Mouse (Mus musculus): ENCODE measurements around the gene Tdgf1. TPM values are rescaled to one million over a fixed set of nuclear protein-coding genes. Genes with fewer than 3 reads are reported as not detected.

The Tdgf1 gene
- total RNA-seq, 2 experiments from 2014 or later, result not detected

- no peak overlapping the region for H3K27ac ChIP-seq
- no peak for DNase-seq
- intact Hi-C loops (cut with DNase I), result loop anchor here (10.0 kb wide), 1 partner anchor 300 kb away; no protein-coding TSS in a partner anchor
- no peak overlapping the region for H3K4me3 ChIP-seq
- no peak for TF ChIP-seq CTCF (IDR thresholded peaks at IDR 0.05)
Measured at GRCm38 (mm10) chr9:110965062-110965909, 19.3 kb upstream of the Tdgf1 start.

- DNase-seq, result peak; percentile 40
- TF ChIP-seq CTCF (IDR thresholded peaks at IDR 0.05), result no peak
- H3K27ac ChIP-seq, result no peak overlapping the region
Measured at GRCm38 (mm10) chr9:110963566-110964115, 17.7 kb upstream of the Tdgf1 start.

GRCm38 (mm10) chr9:110961386-110961785 lies 15.4 kb upstream of the Tdgf1 start:
- no peak for TF ChIP-seq CTCF (IDR thresholded peaks at IDR 0.05)
- no peak for DNase-seq
- H3K27ac ChIP-seq, result no peak overlapping the region
- intact Hi-C loops (cut with DNase I), result loop anchor here (10.0 kb wide), 1 partner anchor 303 kb away; no protein-coding TSS in a partner anchor
- no peak overlapping the region for H3K4me3 ChIP-seq

More at GRCm38 (mm10) chr9:110963566-110964115, 17.7 kb upstream of the Tdgf1 start:
- intact Hi-C loops (cut with DNase I), result loop anchor here (10.0 kb wide), 1 partner anchor 301 kb away; no protein-coding TSS in a partner anchor
- no peak overlapping the region for H3K4me3 ChIP-seq

- Histone ChIP-seq H3K4me3 (no peak overlapping the region), H3K27ac (no peak overlapping the region)
- intact Hi-C loops (cut with DNase I), result loop anchor here (10.0 kb wide), 1 partner anchor 304 kb away; no protein-coding TSS in a partner anchor
- DNase-seq, result no peak
- TF ChIP-seq CTCF (IDR thresholded peaks at IDR 0.05), result no peak
Measured at GRCm38 (mm10) chr9:110960230-110961149, 14.5 kb upstream of the Tdgf1 start.

GRCm38 (mm10) chr9:110959669-110960068 lies 13.7 kb upstream of the Tdgf1 start:
- intact Hi-C loops (cut with DNase I), result loop anchor here (10.0 kb wide), 1 partner anchor 305 kb away; no protein-coding TSS in a partner anchor
- no peak for DNase-seq
- no peak for TF ChIP-seq CTCF (IDR thresholded peaks at IDR 0.05)
- no peak overlapping the region for H3K4me3 ChIP-seq
- H3K27ac ChIP-seq, result no peak overlapping the region

GRCm38 (mm10) chr9:110955962-110956361 lies 10.0 kb upstream of the Tdgf1 start:
- DNase-seq, result peak; percentile 36
- TF ChIP-seq CTCF (IDR thresholded peaks at IDR 0.05), result no peak
- peak overlapping the region; percentile 95 for H3K27ac ChIP-seq
- intact Hi-C loops (cut with DNase I), result loop anchor here (2.0 kb wide), 1 partner anchor 33 kb away; no protein-coding TSS in a partner anchor
- peak overlapping the region; percentile 78 for H3K4me3 ChIP-seq

- peak overlapping the region; percentile 95 for H3K27ac ChIP-seq
- peak; percentile 43 for DNase-seq
- intact Hi-C loops (cut with DNase I), result loop anchor here (2.0 to 5.0 kb wide), 2 partner anchors 32 to 73 kb away; partner anchors contain the start of gene Tmie
- peak overlapping the region; percentile 78 for H3K4me3 ChIP-seq
- no peak for TF ChIP-seq CTCF (IDR thresholded peaks at IDR 0.05)
Measured at GRCm38 (mm10) chr9:110954681-110955445, 8.9 kb upstream of the Tdgf1 start.

- intact Hi-C loops (cut with DNase I), result loop anchor here (2.0 to 5.0 kb wide), 2 partner anchors 31 to 72 kb away; partner anchors contain the start of gene Tmie
- TF ChIP-seq CTCF (IDR thresholded peaks at IDR 0.05), result peak; percentile 78
- Histone ChIP-seq H3K27ac (peak overlapping the region; percentile 95), H3K4me3 (peak overlapping the region; percentile 78)
- peak; percentile 86 for DNase-seq
Measured at GRCm38 (mm10) chr9:110953550-110954461, 7.8 kb upstream of the Tdgf1 start.

GRCm38 (mm10) chr9:110952931-110953549 lies 7.1 kb upstream of the Tdgf1 start:
- no peak for TF ChIP-seq CTCF (IDR thresholded peaks at IDR 0.05)
- no peak for DNase-seq
- Histone ChIP-seq H3K27ac (peak overlapping the region; percentile 95), H3K4me3 (peak overlapping the region; percentile 78)
- intact Hi-C loops (cut with DNase I), result loop anchor here (5.0 kb wide), 1 partner anchor 71 kb away; the partner anchor contains the start of gene Tmie

GRCm38 (mm10) chr9:110952398-110952797 lies 6.4 kb upstream of the Tdgf1 start:
- DNase-seq, result peak; percentile 35
- no peak for TF ChIP-seq CTCF (IDR thresholded peaks at IDR 0.05)
- intact Hi-C loops (cut with DNase I), result loop anchor here (5.0 kb wide), 1 partner anchor 70 kb away; the partner anchor contains the start of gene Tmie
- Histone ChIP-seq H3K4me3 (no peak overlapping the region), H3K27ac (peak overlapping the region; percentile 95)

Measured in gastrocnemius, adult 2 months (tissue).